Mouse (Mus musculus) thymus, postnatal 25 days (tissue): ENCODE measurements at regions not wholly inside any gene's neighbourhood (a gene's known extent, or its start where the extent isn't known, plus 50 kb on each side); places are given as distances from the start of the nearest gene placed in this dataset.
A peak's percentile ranks its signal among the peaks of the same experiment; 100 is the strongest.
"Not testable (repeated sequence)": the region's sequence is repeated elsewhere in the genome, so short reads cannot be mapped to it uniquely, and the experiment has no call there.

Experiments used
- DNase-seq: peaks from one replicate; pipeline ENCODE4 v3.0.0; 2022

- DNase-seq, result peak; percentile 0
These were observed 85.8 kb upstream of the Vmn1r2 start for GRCm38 (mm10) chr4:3081148-3081952.

DNA sequence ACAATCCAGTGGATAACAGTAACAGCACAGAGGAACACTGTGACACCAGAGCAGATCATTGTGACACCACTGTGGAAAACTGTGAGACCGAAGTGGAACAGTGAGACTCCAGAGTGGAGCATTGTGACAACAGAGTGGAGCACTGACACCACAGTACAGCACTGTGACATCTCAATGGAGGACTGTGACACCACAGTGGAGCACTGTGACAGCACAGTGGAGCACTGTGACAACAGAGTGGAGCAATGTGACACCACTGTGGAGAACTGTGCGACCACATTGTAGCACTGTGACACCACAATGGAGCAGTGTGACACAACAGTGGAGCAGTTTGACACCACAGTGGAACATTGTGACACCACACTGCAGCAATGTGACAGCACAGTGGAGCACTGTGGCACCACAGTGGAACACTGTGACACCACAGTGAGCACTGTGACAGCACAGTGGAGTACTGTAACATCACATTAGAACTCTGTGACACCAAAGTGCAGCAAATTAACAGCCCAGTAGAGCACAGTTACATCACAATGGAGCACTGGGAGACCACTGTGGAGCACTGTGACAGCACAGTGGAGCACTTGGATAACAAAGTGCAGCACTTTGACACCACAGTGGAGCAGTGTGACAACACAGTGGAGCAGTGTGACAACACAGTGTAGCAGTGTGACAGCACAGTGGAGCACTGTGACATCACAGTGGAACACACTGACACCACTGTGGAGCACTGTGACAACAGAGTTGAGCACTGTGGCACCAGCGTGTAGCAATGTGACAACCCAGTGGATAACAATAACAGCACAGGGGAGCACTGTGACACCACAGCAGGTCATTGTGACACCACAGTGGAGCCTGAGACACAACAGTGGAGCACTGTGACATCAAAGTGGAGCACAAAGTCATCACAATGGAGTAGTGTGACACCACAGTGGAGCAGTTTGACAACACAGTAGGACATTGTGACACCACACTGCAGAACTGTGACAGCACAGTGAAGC lies 84.9 kb upstream of the Vmn1r2 start:
- no peak for DNase-seq

- peak; percentile 3 for DNase-seq
These were observed 83.7 kb upstream of the Vmn1r2 start for GRCm38 (mm10) chr4:3083161-3084020.

DNA sequence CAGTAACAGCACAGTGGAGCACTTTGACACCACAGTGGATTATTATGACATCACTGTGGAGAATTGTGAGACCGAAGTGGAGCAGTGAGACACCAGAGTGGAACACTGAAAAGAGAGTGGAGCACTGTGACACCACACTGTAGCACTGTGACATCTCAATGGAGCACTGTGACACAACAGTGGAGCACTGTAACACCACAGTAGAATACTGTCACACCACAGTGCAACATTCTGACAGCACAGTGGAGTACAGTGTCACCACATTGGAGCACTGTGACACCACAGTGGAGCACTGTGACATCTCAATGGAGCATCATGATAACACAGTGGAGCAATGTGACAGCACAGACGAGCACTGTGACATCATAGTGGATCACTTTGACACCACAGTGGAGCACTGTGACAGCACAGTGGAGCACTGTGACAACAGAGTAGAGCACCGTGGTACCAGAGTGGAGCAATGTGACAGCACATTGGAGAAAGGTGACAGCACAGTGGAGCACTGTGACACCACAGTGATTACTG lies 83.0 kb upstream of the Vmn1r2 start:
- DNase-seq, result no peak

DNA sequence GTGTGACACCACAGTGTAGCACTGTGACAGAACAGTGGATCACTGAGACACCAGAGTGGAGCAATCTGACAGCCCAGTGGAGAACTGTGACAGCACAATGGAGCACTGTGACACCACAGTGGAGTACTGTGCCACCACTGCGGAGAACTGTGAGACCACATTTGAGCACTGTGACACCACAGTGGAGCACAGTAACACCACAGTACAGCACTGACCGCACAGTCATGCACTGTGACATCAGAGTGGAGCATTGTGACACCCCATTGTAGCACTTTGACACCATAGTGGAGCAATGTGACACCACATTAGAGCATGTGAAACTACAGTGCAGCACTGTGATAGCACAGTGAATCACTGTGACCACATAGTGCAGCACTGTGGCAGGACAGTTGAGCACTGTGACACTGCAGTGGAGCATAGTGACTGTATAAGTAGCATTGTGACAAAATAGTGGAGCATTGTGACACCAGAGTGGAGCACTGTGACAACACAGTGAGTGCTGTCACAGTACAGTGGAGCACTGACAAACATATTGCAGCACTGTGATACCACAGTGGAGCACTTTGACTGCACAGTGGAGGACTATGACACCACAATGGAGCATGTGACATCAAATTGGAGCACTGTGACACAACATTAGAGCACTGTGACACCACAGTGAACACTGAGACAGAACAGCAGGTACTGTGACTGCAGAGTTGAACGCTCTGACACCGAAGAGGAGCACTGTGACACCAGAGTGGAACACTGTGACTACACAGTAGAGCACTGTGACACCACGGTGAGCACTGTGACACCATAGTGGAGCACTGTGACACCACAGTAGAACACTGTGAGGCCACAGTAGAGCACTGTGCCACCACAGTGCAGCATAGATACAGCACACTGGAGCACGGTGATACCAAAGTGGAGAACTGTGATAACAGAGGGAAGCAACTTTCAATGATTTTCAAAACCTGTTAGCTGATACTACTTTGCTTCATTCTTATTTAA lies 81.4 kb upstream of the Vmn1r2 start:
- DNase-seq, result peak; percentile 1

DNA sequence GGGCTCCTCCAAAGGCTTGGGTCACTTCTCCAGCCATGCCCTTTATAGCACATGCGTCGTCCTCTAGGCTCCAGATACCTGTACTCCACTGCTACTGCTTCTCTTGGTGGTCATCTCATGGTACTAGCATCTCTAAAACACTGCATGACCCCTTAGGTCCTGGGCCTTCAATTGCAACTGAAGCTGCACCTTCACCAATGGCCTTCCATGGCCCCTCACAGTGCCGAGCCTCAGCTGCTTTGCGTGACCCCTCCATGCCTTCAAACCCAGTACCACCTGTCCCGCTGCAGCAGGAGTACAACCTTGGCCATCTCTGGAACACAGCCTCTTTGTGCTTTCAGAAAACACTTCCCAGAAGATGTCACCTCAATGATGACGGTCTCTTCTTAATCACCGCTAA lies 79.5 kb upstream of the Vmn1r2 start:
- DNase-seq, result not testable (repeated sequence)

DNA sequence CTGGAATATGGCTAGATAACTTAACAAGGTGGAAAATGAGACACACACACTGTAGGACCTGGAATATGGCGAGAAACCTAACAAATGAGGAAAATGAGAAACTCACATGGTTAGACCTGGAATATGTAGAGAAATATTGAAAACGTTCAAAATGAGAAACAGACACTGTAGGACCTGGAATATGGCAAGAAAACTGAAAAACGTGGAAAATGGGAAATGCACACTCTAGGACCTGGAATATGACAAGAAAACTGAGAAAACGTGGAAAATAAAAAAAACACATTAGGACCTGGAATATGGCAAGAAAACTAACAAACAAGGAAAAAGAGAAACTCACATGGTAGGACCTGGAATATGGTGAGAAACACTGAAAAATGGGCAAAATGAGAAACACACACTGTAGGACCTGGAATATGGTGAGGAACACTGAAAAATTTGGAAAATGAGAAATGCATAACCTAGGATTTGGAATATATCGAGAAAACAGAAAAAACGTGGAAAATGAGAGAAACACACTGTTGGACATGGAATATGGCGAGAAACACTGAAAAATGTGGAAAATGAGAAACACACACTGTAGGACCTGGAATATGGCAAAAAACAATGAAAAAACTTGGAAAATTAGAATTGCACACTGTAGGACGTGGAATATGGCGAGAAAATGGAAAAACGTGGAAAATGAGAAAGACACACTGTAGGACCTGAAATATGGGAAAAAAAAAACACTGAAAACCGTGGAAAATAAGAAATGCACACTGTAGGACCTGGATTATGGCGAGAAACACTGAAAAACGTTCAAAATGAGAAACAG lies 77.3 kb upstream of the Vmn1r2 start:
- DNase-seq, result no peak

DNA sequence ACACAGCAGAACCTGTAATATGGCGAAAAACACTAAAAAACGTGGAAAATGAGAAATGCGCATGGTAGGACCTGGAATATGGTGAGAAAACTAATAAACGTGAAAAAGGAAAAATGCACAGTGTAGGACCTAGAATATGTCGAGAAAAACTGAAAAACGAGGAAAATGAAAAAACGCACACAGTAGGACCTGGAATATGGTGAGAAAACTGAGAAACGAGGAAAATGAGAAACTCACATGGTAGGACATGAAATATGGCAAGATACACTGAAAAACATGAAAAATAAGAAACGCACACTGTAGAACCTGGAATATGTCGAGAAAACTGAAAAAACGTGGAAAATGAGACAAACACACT lies 76.8 kb upstream of the Vmn1r2 start:
- no peak for DNase-seq

DNA sequence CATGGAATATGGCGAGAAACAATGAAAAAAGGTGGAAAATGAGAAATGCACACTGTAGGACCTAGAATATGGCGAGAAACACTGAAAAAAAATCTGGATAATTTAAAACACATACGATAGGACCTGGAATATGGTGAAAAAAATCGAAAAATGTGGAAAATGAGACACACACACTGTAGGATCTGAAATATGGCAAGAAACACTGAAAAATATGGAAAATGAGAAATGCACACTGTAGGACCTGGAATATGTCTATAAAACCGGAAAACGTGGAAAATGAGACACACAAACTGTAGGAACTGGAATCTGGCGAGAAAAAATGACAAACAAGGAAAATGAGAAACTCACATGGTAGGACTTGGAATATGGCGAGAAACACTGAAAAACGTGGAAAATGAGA lies 76.4 kb upstream of the Vmn1r2 start:
- DNase-seq, result no peak
